Mouse (Mus musculus) gastrocnemius, postnatal 14 days (tissue): ENCODE data around the gene Eef1g. TPM values are rescaled to one million over a fixed set of nuclear protein-coding genes. Genes with fewer than 3 reads are reported as not detected.
"Not testable (repeated sequence)": the region's sequence is repeated elsewhere in the genome, so short reads cannot be mapped to it uniquely, and the experiment has no call there.

Source experiments
- DNase-seq: peaks from one replicate; pipeline ENCODE4 v3.0.0; 2021; ENCODE audit warnings: mixed read lengths
- intact Hi-C: fragments of 180-260 bp; cut with DNase I; formaldehyde crosslinking; loops from one replicate; pipeline ENCODE4 v1.15.1; 2025; ENCODE audit warnings: low total_unique reads
- total RNA-seq, 2 experiments: library from RNA; stranded (reverse); gene quantifications; 2 replicates each; pipeline ENCODE4 v1.2.3; 2021

Gene Eef1g
- total RNA-seq, 2 experiments from 2014 or later, result 500 to 587 TPM

DNA sequence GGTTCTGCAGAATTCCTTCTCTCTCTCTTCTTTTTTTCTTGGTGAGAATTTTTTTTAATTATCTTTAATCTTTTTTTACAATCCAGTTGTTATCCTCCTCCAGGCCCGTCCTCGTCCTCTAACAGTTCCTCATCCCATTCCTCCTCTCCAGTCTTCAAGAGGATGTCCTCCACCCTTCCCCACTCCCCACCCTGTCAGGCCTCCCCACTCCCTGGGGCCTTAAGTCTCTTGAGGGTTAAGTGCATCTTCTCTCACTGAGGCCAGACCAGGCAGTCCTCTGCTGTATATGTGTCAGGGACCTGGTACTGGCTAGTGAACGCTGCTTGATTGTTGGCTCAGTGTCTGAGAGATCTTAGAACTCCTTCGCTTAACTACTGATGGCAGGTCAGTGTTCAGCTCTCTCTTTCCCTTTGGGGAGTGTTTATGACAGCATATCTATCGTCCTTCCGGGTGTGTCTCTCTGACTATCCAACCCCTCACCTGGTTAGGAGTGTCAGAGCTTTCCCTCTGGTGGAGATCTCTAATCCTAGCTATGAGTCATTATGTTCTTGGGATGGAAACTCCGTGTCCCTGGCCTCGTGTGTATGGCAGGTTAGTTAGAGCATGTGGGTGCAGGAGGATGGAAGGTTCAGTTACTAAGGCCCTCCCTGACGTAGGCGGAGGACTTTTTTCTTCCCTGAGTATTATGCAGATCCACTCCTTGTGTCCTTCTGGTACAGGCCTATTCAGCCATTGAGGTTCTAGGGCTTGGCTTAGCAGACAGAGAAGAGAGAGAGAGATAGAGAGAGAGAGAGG, 28.2 kb downstream of the Eef1g start:
- DNase-seq, result no peak
- intact Hi-C loops, result loop anchor here (5.0 kb wide), 1 partner anchor 87 kb away; no protein-coding TSS in a partner anchor

GRCm38 (mm10) chr19:8996601-8997000, 29.8 kb downstream of the Eef1g start:
- intact Hi-C loops, result no loop called here
- no peak for DNase-seq

GRCm38 (mm10) chr19:8997546-8997945, 30.7 kb downstream of the Eef1g start:
- DNase-seq, result peak; percentile 85
- intact Hi-C loops, result no loop called here

DNA sequence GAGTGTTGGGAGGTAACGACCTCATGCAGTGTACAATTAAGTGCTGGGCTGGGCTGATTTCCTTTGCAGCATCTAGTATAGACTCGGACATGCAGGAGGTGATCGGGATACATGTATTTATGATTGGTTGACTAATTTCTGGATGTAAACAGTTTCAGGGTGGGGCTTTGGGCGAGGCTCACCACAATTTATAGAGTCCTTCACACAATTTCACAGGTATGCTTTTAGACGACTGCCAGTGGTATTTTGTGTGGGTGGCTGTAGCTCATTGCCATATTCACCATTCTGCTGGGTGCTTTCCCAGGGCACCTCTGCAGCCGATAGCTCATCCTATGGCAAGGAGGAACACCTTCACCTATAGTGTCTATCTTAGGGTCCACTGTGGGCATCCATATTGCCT, 31.7 kb downstream of the Eef1g start:
- no peak for DNase-seq
- intact Hi-C loops, result no loop called here

DNA sequence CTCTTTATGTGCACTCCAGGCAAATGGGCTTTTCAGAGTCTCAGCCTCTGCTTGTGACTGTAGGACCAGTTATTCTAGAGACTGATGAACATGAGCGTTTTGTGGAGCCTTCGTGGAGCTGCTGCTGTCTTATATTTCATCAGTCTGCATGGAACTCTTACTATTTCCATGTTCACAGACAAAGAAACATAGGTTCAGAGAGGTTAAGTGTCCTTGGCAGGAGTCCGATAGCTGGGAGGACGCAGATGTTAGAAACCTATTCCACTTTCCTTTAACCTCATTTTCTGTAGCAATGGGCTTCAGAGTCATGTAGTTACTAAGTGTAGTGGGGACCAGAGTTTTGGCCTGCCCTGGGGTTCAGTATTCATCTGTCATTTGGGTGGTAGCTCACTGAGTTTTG, 32.4 kb downstream of the Eef1g start:
- intact Hi-C loops, result no loop called here

DNA sequence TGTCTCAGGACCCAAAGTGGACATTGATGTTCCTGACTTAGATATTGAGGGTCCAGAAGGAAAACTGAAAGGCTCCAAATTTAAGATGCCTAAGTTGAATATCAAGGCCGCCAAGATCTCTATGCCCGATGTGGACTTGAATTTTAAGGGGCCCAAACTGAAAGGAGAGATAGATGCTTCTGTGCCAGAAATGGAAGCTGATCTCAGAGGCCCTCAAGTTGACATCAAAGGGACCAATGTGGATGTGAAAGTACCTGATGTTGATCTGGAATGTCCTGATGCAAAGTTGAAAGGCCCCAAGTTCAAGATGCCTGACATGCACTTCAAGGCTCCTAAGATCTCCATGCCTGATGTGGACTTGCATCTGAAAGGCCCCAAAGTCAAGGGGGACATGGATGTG, 40.1 kb downstream of the Eef1g start:
- DNase-seq, intact Hi-C loops: not testable (repeated sequence)

More for the DNA sequence above, 32.4 kb downstream of the Eef1g start:
- no peak for DNase-seq

GRCm38 (mm10) chr19:9019298-9019697, 52.5 kb downstream of the Eef1g start:
- intact Hi-C loops, result no loop called here
- DNase-seq, result no peak

DNA sequence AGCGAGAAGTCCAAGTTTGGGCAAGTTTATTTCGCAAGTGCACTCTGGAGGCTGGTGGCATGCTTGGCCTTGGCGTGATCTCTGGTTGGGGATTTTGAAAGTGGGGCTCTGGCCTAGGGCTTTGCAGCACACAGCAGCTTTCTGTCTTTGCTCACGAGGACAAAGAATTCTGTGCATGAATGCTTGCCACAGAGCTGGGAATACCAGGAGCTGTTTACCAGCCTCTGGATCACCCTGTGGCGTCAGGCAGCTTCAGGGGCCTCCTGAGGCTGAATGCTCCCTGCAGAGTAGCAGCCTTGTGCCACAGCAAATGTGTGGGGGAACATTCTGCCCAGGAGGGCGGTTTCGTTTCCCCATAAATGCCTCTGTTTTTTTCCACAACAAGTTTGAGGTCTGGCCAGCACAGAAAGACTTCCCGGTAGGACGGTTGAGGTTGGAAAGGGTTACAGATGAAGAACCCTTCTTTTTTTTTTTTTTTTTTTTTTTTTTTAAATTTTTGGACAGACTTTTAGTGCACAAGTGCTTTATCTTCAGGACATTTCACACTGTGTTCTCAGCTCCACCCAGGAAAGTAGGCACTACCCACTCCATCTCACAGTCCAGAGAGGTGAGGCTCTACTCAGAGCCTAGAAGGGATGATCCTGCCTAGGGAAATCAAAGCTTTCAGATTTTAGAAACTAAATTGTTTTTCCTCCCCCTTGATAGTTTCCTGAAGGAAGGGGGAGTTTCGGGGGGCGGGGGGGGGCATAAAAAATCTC, 56.4 kb downstream of the Eef1g start:
- DNase-seq, result peak; percentile 36
- intact Hi-C loops, result no loop called here

DNA sequence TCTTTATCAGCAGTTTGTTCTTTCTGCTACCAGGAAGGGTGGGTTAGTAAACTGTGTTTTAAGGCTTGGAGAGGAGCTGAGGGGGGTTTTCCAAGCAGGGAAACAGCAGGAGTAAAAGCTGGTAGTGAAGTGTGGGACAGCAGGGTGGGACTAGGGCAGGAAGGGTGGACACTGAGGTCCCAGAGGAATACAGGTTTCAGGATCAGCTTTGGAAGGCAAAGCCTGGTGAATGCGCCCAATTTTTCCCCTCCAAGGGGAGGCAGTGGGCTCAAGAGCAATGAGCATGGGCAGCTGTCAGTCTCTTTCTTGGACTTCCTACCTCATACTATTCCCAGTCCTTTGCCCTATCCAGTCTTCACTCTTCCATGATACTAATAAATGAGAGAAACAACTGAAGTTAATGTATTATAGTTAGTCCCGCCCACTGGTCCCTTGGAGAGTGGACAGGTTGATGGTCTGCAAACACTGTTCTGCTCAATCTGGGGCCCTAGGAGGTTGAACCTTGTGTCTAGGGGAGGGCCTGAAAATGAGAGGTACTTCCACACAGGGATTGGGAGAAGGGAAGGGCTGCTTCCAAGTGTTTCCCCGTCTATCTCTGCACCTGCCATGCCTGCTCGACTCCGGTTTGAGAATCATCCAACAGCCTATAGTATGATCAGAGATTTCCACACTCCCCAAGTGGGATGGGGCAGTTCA, 58.9 kb downstream of the Eef1g start:
- DNase-seq, result no peak
- intact Hi-C loops, result no loop called here

DNA sequence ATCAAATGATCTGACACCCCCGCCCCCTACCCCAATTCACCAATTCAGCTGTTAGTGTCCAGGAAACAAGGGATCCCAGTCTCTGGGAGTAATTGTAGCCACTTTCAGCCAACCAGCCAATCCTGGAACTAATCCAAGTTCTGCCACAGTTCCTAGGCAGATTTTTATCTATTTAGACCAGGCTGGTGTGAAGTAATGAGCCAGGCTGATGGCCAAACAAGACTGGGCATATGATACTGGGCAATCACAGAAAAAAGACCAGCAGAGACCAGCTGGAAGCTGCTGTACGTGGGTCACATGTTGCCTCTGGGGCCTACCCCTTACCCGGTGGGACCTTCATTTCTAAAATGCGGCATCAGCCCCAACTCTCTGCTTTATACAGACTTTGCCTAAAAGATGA, 59.8 kb downstream of the Eef1g start:
- DNase-seq, result no peak
- intact Hi-C loops, result no loop called here

- intact Hi-C loops, result no loop called here
- DNase-seq, result peak; percentile 40
Measured at GRCm38 (mm10) chr19:9027795-9028194, 61.0 kb downstream of the Eef1g start.

Other genes with a start within 250 kb of the Eef1g start
- gene Slc3a2, start 243.7 kb upstream of the Eef1g start, total RNA-seq, result 10 to 100 TPM; 24.6 to 26.8 TPM
- gene Wdr74, start 231.2 kb upstream of the Eef1g start, total RNA-seq, result 10 to 100 TPM; 21.7 to 23.4 TPM
- gene 1700092M07Rik, start 226.3 kb upstream of the Eef1g start, total RNA-seq, result not detected
- 10 to 100 TPM; 24.1 to 28.0 TPM for gene Stx5a, start 225.6 kb upstream of the Eef1g start, total RNA-seq
- 10 to 100 TPM; 32.5 to 33.2 TPM for gene Nxf1, start 210.0 kb upstream of the Eef1g start, total RNA-seq
- gene Tmem223, start 196.0 kb upstream of the Eef1g start, total RNA-seq, result 10 to 100 TPM; 78.5 to 81.9 TPM
- 10 to 100 TPM in 1 of 2 experiments, 1 to 10 TPM in 1; 9.7 to 11.1 TPM for gene Tmem179b, start 192.6 kb upstream of the Eef1g start, total RNA-seq
- gene Taf6l, start 180.6 kb upstream of the Eef1g start, total RNA-seq, result 1 to 10 TPM; 9.0 to 9.4 TPM
- 10 to 100 TPM; 34.1 to 35.5 TPM for gene Polr2g, start 168.5 kb upstream of the Eef1g start, total RNA-seq
- 1 to 10 TPM in 1 of 2 experiments, under 1 TPM in 1; 0.62 to 1.5 TPM for gene Zbtb3, start 164.5 kb upstream of the Eef1g start, total RNA-seq
- gene Ttc9c, start 147.7 kb upstream of the Eef1g start, total RNA-seq, result 10 to 100 TPM in 1 of 2 experiments, 1 to 10 TPM in 1; 9.6 to 10.7 TPM
- 10 to 100 TPM; 35.4 to 37.3 TPM for gene Hnrnpul2, start 147.0 kb upstream of the Eef1g start, total RNA-seq
- gene AC129217.1, start 137.3 kb upstream of the Eef1g start, total RNA-seq, result not detected
- gene Bscl2, start 129.6 kb upstream of the Eef1g start, total RNA-seq, result 10 to 100 TPM; 14.4 to 15.6 TPM
- not detected for gene Gng3, start 127.8 kb upstream of the Eef1g start, total RNA-seq
- 10 to 100 TPM in 1 of 2 experiments, 1 to 10 TPM in 1; 7.8 to 11.0 TPM for gene Lrrn4cl, start 116.3 kb upstream of the Eef1g start, total RNA-seq
- gene Ubxn1, start 95.5 kb upstream of the Eef1g start, total RNA-seq, result 100 to 1,000 TPM; 182 to 211 TPM
- 10 to 100 TPM; 55.1 to 64.7 TPM for gene Uqcc3, start 86.1 kb upstream of the Eef1g start, total RNA-seq
- gene Lbhd1, start 83.3 kb upstream of the Eef1g start, total RNA-seq, result 1 to 10 TPM; 4.4 to 6.7 TPM
- gene Gm49403, start 83.1 kb upstream of the Eef1g start, total RNA-seq, result not detected
- 10 to 100 TPM; 20.3 to 26.3 TPM for gene 1810009A15Rik, start 78.2 kb upstream of the Eef1g start, total RNA-seq
- 1 to 10 TPM in 1 of 2 experiments, not detected in 1; 3.3 TPM for gene Gm49416, start 78.1 kb upstream of the Eef1g start, total RNA-seq
- gene Ints5, start 74.0 kb upstream of the Eef1g start, total RNA-seq, result 10 to 100 TPM in 1 of 2 experiments, 1 to 10 TPM in 1; 9.5 to 10.3 TPM
- 10 to 100 TPM; 30.7 to 34.3 TPM for gene Ganab, start 69.0 kb upstream of the Eef1g start, total RNA-seq
- gene B3gat3, start 46.7 kb upstream of the Eef1g start, total RNA-seq, result 10 to 100 TPM; 21.4 to 24.2 TPM
- 1 to 10 TPM; 4.9 to 6.0 TPM for gene Rom1, start 37.7 kb upstream of the Eef1g start, total RNA-seq
- gene Eml3, start 37.5 kb upstream of the Eef1g start, total RNA-seq, result 1 to 10 TPM; 8.6 to 8.9 TPM
- 10 to 100 TPM; 27.4 to 27.9 TPM for gene Mta2, start 25.2 kb upstream of the Eef1g start, total RNA-seq
- gene Tut1, start 13.2 kb upstream of the Eef1g start, total RNA-seq, result 1 to 10 TPM; 8.2 to 8.4 TPM
- 100 to 1,000 TPM; 194 to 197 TPM for gene Ahnak, start 22.2 kb downstream of the Eef1g start, total RNA-seq
- not detected for gene Scgb1a1, start 120.9 kb downstream of the Eef1g start, total RNA-seq
- gene Asrgl1, start 168.6 kb downstream of the Eef1g start, total RNA-seq, result 10 to 100 TPM; 15.6 to 18.5 TPM